Comparison of ENCODE assay signal across 10 mouse cellular contexts in the genomic region with DNA sequence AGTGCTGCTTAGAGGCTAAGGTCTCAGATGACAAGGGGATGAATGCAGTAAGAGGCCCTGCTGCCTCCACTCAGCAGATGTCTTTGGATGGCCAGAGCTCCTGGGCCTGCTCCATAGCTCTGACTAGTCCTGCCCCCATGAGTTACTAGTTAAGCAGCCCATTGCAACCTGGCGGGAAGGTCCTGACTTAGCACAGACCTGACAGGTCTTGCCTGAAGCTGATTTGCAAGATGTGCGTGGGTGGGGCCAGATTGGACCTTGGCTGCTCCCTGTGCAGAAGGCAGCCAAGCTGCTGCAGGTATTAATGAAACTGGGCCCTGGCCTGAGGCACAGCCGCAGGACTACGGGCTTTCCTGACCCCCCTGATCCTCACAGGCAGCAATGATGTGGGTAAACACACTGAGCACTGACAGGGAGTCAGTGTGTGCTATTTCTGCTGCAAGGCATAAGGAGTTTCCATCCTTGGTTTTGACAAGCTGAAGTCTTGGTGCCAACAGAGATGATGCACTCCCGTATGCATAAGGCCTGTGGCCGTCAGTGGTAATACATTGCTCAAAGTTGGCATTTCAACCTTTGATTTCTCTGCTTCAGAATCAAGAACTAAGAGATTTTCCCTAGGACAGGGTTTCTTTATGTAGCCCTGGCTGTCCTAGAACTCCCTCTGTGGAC. TPM values are rescaled to one million over a fixed set of nuclear protein-coding genes. Genes with fewer than 3 reads are reported as not detected.
A peak's percentile ranks its signal among the peaks of the same experiment; 100 is the strongest.
DNase-seq lines count a peak whose midpoint lies in the region; ATAC-seq lines count a peak whose summit lies in the region.
"Had no signal": no experiment of that assay in that cellular context is flagged by ENCODE, and none has a peak within 500 bp of the region (broad histone marks: within the 10 kb centered on the region; RNA-seq: fewer than 3 reads in every experiment).

No protein-coding gene starts in this region.

- no peak overlapping the region for H3K9ac ChIP-seq in limb, embryonic 13.5 days

- no peak for DNase-seq in limb, embryonic 10.5 days (ENCODE audit: low spot score)
- DNase-seq in NIH3T3 (ENCODE audit: low read depth): peak; percentile 26
- DNase-seq in fat pad, adult 2 months (ENCODE audit: extremely low read depth, low read depth, low spot score): peak; percentile 71
- DNase-seq in kidney, postnatal 14 days: peak; percentile 80
- DNase-seq in thymus, postnatal 0 days (ENCODE audit: low spot score): no peak
- DNase-seq in ovary, adult 18-20 months (ENCODE audit: low spot score): no peak
- DNase-seq in layer of hippocampus, adult 9-11 months: no peak
- DNase-seq: cerebellum, adult 9-11 months had no signal

- ATAC-seq in limb, embryonic 13.5 days (ENCODE audit: low FRiP score, low read depth): no peak

- 0 out of 2 replicates have a peak overlapping the region, but pooled peaks have one; percentile 23 for H3K27ac ChIP-seq in limb, embryonic 13.5 days
- H3K27ac ChIP-seq in limb, embryonic 10.5 days: no peak overlapping the region

- peaks cover 16% of the 10 kb centered on the region for H3K4me1 ChIP-seq in limb, embryonic 13.5 days
- H3K4me1 ChIP-seq in limb, embryonic 10.5 days: 0 out of 2 replicates have a peak, but pooled peaks cover 4% of the 10 kb centered on the region

- H3K4me3 ChIP-seq in limb, embryonic 13.5 days: no peak overlapping the region
- H3K4me3 ChIP-seq in limb, embryonic 10.5 days: no peak overlapping the region
- H3K4me3 ChIP-seq: erythroblast, embryonic 14.5 days had no signal

- no peaks in the 10 kb centered on the region for H3K9me3 ChIP-seq in limb, embryonic 13.5 days
- H3K9me3 ChIP-seq in limb, embryonic 10.5 days (replicated peaks): no peaks in the 10 kb centered on the region

- WGBS in limb, embryonic 13.5 days: 73% methylated on average over 6 of the region's 6 CpGs
- WGBS in limb, embryonic 10.5 days: 74% methylated on average over 6 of the region's 6 CpGs

- H3K4me2 ChIP-seq in limb, embryonic 13.5 days (replicated peaks): no peak overlapping the region

- no peaks in the 10 kb centered on the region for H3K27me3 ChIP-seq in limb, embryonic 13.5 days
- no peaks in the 10 kb centered on the region for H3K27me3 ChIP-seq in limb, embryonic 10.5 days (ENCODE audit: low read depth, poor library complexity, severe bottlenecking)

- H3K36me3 ChIP-seq in limb, embryonic 13.5 days: peaks cover 29% of the 10 kb centered on the region
- peaks cover 41% of the 10 kb centered on the region for H3K36me3 ChIP-seq in limb, embryonic 10.5 days

RNA-seq across cellular contexts. Expression of gene Gm9803, which starts 6.8 kb away (rescaled TPM):
- 13.7 and 19.6 TPM in 2 replicates for polyA plus RNA-seq in limb, embryonic 13.5 days (2015; fragmentation: Nextera tagmentation; extraction: Ambion mirVana)
- 11.1 and 14.8 TPM in 2 replicates for polyA plus RNA-seq in limb, embryonic 10.5 days (2016; fragmentation: Nextera tagmentation; extraction: Ambion mirVana)
- polyA plus RNA-seq in thymus, postnatal 0 days (2015; fragmentation: Nextera tagmentation; extraction: Ambion mirVana): 30.6 and 33.2 TPM in 2 replicates

RNA-seq across cellular contexts. Expression of gene 1700021F05Rik, which starts 23.7 kb away (rescaled TPM):
- 53.8 and 56.2 TPM in 2 replicates for polyA plus RNA-seq in limb, embryonic 13.5 days (2015; fragmentation: Nextera tagmentation; extraction: Ambion mirVana)
- polyA plus RNA-seq in limb, embryonic 10.5 days (2016; fragmentation: Nextera tagmentation; extraction: Ambion mirVana): 59.7 and 63.5 TPM in 2 replicates
- polyA plus RNA-seq in thymus, postnatal 0 days (2015; fragmentation: Nextera tagmentation; extraction: Ambion mirVana): 48.4 and 54.3 TPM in 2 replicates

RNA-seq across cellular contexts. Expression of gene Bend3, which starts 38.5 kb away (rescaled TPM):
- 4.8 and 5.1 TPM in 2 replicates for polyA plus RNA-seq in limb, embryonic 13.5 days (2015; fragmentation: Nextera tagmentation; extraction: Ambion mirVana)
- 10.6 and 11.4 TPM in 2 replicates for polyA plus RNA-seq in limb, embryonic 10.5 days (2016; fragmentation: Nextera tagmentation; extraction: Ambion mirVana)
- polyA plus RNA-seq in thymus, postnatal 0 days (2015; fragmentation: Nextera tagmentation; extraction: Ambion mirVana): 0.90 and 1.2 TPM in 2 replicates

Comparison
In these comparisons a context has a peak if more than half of its experiments do, and no peak if none do; other contexts are left out.
1. DNase-seq: peak in NIH3T3 (single experiment), fat pad, adult 2 months (single experiment) and kidney, postnatal 14 days (single experiment); none in limb, embryonic 10.5 days (single experiment), thymus, postnatal 0 days (single experiment), ovary, adult 18-20 months (single experiment) and layer of hippocampus, adult 9-11 months (single experiment).